Mouse (Mus musculus): Measurements from ENCODE around the gene Aak1.

DNA sequence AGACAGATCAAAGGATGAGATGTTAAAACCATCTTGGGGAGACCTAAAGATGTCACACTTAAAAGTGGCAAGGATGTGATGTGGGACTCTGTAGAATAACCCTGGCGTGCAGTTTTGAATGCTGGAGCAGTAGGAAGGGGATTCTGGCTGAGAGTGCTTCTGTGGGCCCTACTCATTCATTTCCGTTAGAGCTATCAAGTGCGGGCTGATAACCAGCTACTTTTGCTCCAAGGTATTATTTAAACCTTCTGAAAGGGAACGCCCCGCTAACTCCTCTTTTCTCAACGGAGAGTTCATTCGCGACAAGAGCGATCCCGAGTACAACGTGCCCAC is 192.7 kb downstream of the Aak1 start:
- TF ChIP-seq ETS1 (conservative IDR thresholded peaks at IDR 0.05; ENCODE audit: low read depth, low read length): no peak
- TF ChIP-seq MAX (IDR thresholded peaks at IDR 0.05; ENCODE audit: low read length): no peak
- TF ChIP-seq GABPA (IDR thresholded peaks at IDR 0.05; ENCODE audit: insufficient replicate concordance, low read depth, low read length): no peak
- no peak; the same call in 1 of the 2 replicates for TF ChIP-seq MXI1 (IDR thresholded peaks at IDR 0.05; ENCODE audit: low read depth, low read length)
